Mouse (Mus musculus) c-Kit-negative CD71-positive TER-119-positive erythroid progenitor cells, embryonic 14.5 days (primary cell): ENCODE results near the gene Ms4a4c.
"Not testable (repeated sequence)": the region's sequence is repeated elsewhere in the genome, so short reads cannot be mapped to it uniquely, and the experiment has no call there.

Source experiments
- DNase-seq: peaks from one replicate; pipeline ENCODE4 v3.0.0-alpha.2; 2013; ENCODE audit warnings: low read depth, low spot score

Ms4a4c gene

GRCm38 (mm10) chr19:11404527-11404926, at the start of gene Ms4a4c:
Ms4a4c (plus strand) TSS chr19:11404770.
- DNase-seq, result no peak

GRCm38 (mm10) chr19:11355730-11356129, 48.8 kb upstream of the Ms4a4c start:
- no peak for DNase-seq

GRCm38 (mm10) chr19:11360106-11360505, 44.5 kb upstream of the Ms4a4c start:
- DNase-seq, result no peak

- DNase-seq, result no peak
These were observed 42.6 kb upstream of the Ms4a4c start for GRCm38 (mm10) chr19:11362002-11362401.

- no peak for DNase-seq
These were observed 36.3 kb upstream of the Ms4a4c start for GRCm38 (mm10) chr19:11368310-11368709.

- DNase-seq, result no peak
These were observed 33.4 kb upstream of the Ms4a4c start for GRCm38 (mm10) chr19:11371181-11371580.

GRCm38 (mm10) chr19:11375273-11375672, 29.3 kb upstream of the Ms4a4c start, which contains the start of gene Ms4a4a:
Ms4a4a (plus strand) TSS chr19:11375523.
- DNase-seq, result no peak

- no peak for DNase-seq
These were observed 28.2 kb upstream of the Ms4a4c start for GRCm38 (mm10) chr19:11376399-11376798.

GRCm38 (mm10) chr19:11387109-11387508, 17.5 kb upstream of the Ms4a4c start:
- no peak for DNase-seq

GRCm38 (mm10) chr19:11387685-11388084, 16.9 kb upstream of the Ms4a4c start:
- DNase-seq, result no peak

- no peak for DNase-seq
These were observed 15.6 kb upstream of the Ms4a4c start for GRCm38 (mm10) chr19:11388949-11389348.

- DNase-seq, result no peak
These were observed 8.8 kb upstream of the Ms4a4c start for GRCm38 (mm10) chr19:11395769-11396168.

- DNase-seq, result no peak
These were observed 2.9 kb downstream of the Ms4a4c start for GRCm38 (mm10) chr19:11407428-11407827.

GRCm38 (mm10) chr19:11408591-11408990, 4.0 kb downstream of the Ms4a4c start:
- no peak for DNase-seq

GRCm38 (mm10) chr19:11411640-11412039, 7.1 kb downstream of the Ms4a4c start:
- no peak for DNase-seq

- no peak for DNase-seq
These were observed 9.5 kb downstream of the Ms4a4c start for GRCm38 (mm10) chr19:11414084-11414483.

- no peak for DNase-seq
These were observed 11.0 kb downstream of the Ms4a4c start for GRCm38 (mm10) chr19:11415581-11415980.

- not testable (repeated sequence) for DNase-seq
These were observed 14.3 kb downstream of the Ms4a4c start for GRCm38 (mm10) chr19:11418865-11419264.

- not testable (repeated sequence) for DNase-seq
These were observed 26.6 kb downstream of the Ms4a4c start for GRCm38 (mm10) chr19:11431209-11431608.

GRCm38 (mm10) chr19:11435058-11435834, 30.7 kb downstream of the Ms4a4c start:
- no peak for DNase-seq

GRCm38 (mm10) chr19:11443338-11443737, 38.8 kb downstream of the Ms4a4c start, which contains the start of gene Ms4a4b:
Ms4a4b (plus strand) TSS chr19:11443553.
- no peak for DNase-seq

- DNase-seq, result no peak
These were observed 39.4 kb downstream of the Ms4a4c start for GRCm38 (mm10) chr19:11443964-11444363.

GRCm38 (mm10) chr19:11447238-11447637, 42.7 kb downstream of the Ms4a4c start:
- DNase-seq, result no peak
